8 mouse cellular contexts compared by ENCODE assay signal in the genomic region with DNA sequence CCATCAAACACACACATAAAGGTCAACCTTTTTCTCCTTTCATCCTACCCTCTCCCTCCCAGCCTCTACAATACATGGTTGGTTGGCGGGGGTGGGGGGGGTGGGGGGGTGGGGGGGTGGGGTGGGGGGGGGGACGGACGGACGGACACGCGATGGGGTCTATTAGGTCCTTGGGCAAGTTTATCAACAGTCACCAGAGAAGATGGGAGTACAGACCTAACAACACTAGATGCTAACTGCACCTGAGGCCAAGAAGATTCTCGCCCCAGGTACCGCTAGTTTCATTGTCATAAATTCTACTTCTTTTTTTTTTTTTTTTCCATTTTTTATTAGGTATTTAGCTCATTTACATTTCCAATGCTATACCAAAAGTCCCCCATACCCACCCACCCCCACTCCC. TPM values are rescaled to one million over a fixed set of nuclear protein-coding genes. Genes with fewer than 3 reads are reported as not detected.
A peak's percentile ranks its signal among the peaks of the same experiment; 100 is the strongest.
DNase-seq lines count a peak whose midpoint lies in the region; ATAC-seq and TF ChIP-seq lines count a peak whose summit lies in the region.

No protein-coding gene starts in this region.

- TF ChIP-seq CTCF in kidney, postnatal 0 days (IDR thresholded peaks at IDR 0.05; ENCODE audit: low read depth), result no peak

- no peak overlapping the region for H3K27ac ChIP-seq in kidney, postnatal 0 days
- H3K27ac ChIP-seq in embryonic facial prominence, embryonic 13.5 days, result no peak overlapping the region
- no peak overlapping the region for H3K27ac ChIP-seq in intestine, embryonic 14.5 days (ENCODE audit: low read depth)

- H3K9ac ChIP-seq in kidney, postnatal 0 days (ENCODE audit: low read depth, low read length), result peak overlapping the region; percentile 56; the same call in 1 of the 2 replicates
- no peak overlapping the region for H3K9ac ChIP-seq in embryonic facial prominence, embryonic 13.5 days
- H3K9ac ChIP-seq in intestine, embryonic 14.5 days (ENCODE audit: low read length), result no peak overlapping the region

- no peaks in the 10 kb centered on the region for H3K9me3 ChIP-seq in kidney, postnatal 0 days (replicated peaks; ENCODE audit: low read length)
- no peaks in the 10 kb centered on the region for H3K9me3 ChIP-seq in embryonic facial prominence, embryonic 13.5 days
- H3K9me3 ChIP-seq in intestine, embryonic 14.5 days (ENCODE audit: control insufficient read depth, low read length), result no peaks in the 10 kb centered on the region

- no peaks in the 10 kb centered on the region for H3K79me2 ChIP-seq in myocyte (ENCODE audit: control insufficient read depth, insufficient read depth)

- no peak for DNase-seq in kidney, postnatal 0 days (ENCODE audit: low spot score)
- no peak for DNase-seq in kidney, adult 8-10 months
- DNase-seq in intestine, embryonic 14.5 days (ENCODE audit: low spot score), result no peak
- no peak for DNase-seq in urinary bladder, postnatal 14 days (ENCODE audit: low spot score)
- DNase-seq in right cerebral cortex, postnatal 10 days (ENCODE audit: low spot score in 2 of 2), result no peak
- no peak for DNase-seq in kidney, postnatal 36 days

- H3K36me3 ChIP-seq in kidney, postnatal 0 days (ENCODE audit: insufficient read depth, low read length), result no peaks in the 10 kb centered on the region
- H3K36me3 ChIP-seq in embryonic facial prominence, embryonic 13.5 days, result no peaks in the 10 kb centered on the region
- H3K36me3 ChIP-seq in intestine, embryonic 14.5 days (ENCODE audit: control insufficient read depth, insufficient read depth, low read length), result no peaks in the 10 kb centered on the region
- no peaks in the 10 kb centered on the region for H3K36me3 ChIP-seq in myocyte (ENCODE audit: control insufficient read depth, insufficient read depth)

- H3K4me1 ChIP-seq in kidney, postnatal 0 days (replicated peaks; ENCODE audit: insufficient read depth, low read length), result 0 out of 2 replicates have a peak, but pooled peaks cover 6% of the 10 kb centered on the region
- H3K4me1 ChIP-seq in embryonic facial prominence, embryonic 13.5 days, result 0 out of 2 replicates have a peak, but pooled peaks cover 5% of the 10 kb centered on the region
- H3K4me1 ChIP-seq in intestine, embryonic 14.5 days (replicated peaks; ENCODE audit: control insufficient read depth, insufficient read depth, low read length), result no peaks in the 10 kb centered on the region

- no peak overlapping the region for H3ac ChIP-seq in myocyte (ENCODE audit: control insufficient read depth, insufficient read length)

- no peak for ATAC-seq in kidney, postnatal 0 days (replicated peaks; ENCODE audit: low FRiP score, low read depth)
- no peak for ATAC-seq in embryonic facial prominence, embryonic 13.5 days (ENCODE audit: insufficient number of reproducible peaks, insufficient read depth, low FRiP score, low TSS enrichment, low read depth)
- no peak for ATAC-seq in intestine, embryonic 14.5 days (replicated peaks; ENCODE audit: low FRiP score, low TSS enrichment, low read depth)

- 69% methylated on average over 8 of the region's 8 CpGs for WGBS in kidney, postnatal 0 days
- WGBS in embryonic facial prominence, embryonic 13.5 days, result 75% methylated on average over 8 of the region's 8 CpGs
- WGBS in intestine, embryonic 14.5 days, result 80% methylated on average over 8 of the region's 8 CpGs

- TF ChIP-seq POLR2A in myocyte (IDR thresholded peaks at IDR 0.05; ENCODE audit: insufficient read length, low read depth), result no peak

- no peaks in the 10 kb centered on the region for H3K27me3 ChIP-seq in kidney, postnatal 0 days (ENCODE audit: insufficient read depth, low read length)
- H3K27me3 ChIP-seq in embryonic facial prominence, embryonic 13.5 days, result peaks cover 16% of the 10 kb centered on the region
- H3K27me3 ChIP-seq in intestine, embryonic 14.5 days (replicated peaks; ENCODE audit: control insufficient read depth, insufficient read depth, low read length), result no peaks in the 10 kb centered on the region
- no peaks in the 10 kb centered on the region for H3K27me3 ChIP-seq in myocyte (ENCODE audit: control insufficient read depth, insufficient read depth, insufficient read length)

- peak overlapping the region; percentile 95 for H3K4me2 ChIP-seq in kidney, postnatal 0 days (ENCODE audit: low read length)
- H3K4me2 ChIP-seq in embryonic facial prominence, embryonic 13.5 days, result peak overlapping the region; percentile 97
- peak overlapping the region; percentile 93 for H3K4me2 ChIP-seq in intestine, embryonic 14.5 days (ENCODE audit: low read length)
- peak overlapping the region; percentile 48 for H3K4me2 ChIP-seq in myocyte (ENCODE audit: low read depth)

- H3K4me3 ChIP-seq in kidney, postnatal 0 days (replicated peaks; ENCODE audit: low read depth, low read length), result peak overlapping the region; percentile 73
- peak overlapping the region; percentile 72 for H3K4me3 ChIP-seq in embryonic facial prominence, embryonic 13.5 days
- H3K4me3 ChIP-seq in intestine, embryonic 14.5 days (ENCODE audit: low read depth, low read length), result peak overlapping the region; percentile 62
- H3K4me3 ChIP-seq in myocyte, result peak overlapping the region; percentile 35

TF ChIP-seq in myocyte, 11 proteins besides CTCF, POLR2A, EP300 and RAD21:
- TF ChIP-seq USF1 (IDR thresholded peaks at IDR 0.05; ENCODE audit: low read depth), result no peak
- TF ChIP-seq MYOD1 (IDR thresholded peaks at IDR 0.05; ENCODE audit: control insufficient read depth in 1 of 3, insufficient read length in 2 of 3, low read depth in 2 of 3), result no peak
- TF ChIP-seq POLR2AphosphoS2 (IDR thresholded peaks at IDR 0.05; ENCODE audit: insufficient read length, low read depth), result no peak
- TF ChIP-seq CEBPB (IDR thresholded peaks at IDR 0.05; ENCODE audit: insufficient read depth, poor library complexity, severe bottlenecking), result no peak
- no peak for TF ChIP-seq MAX (IDR thresholded peaks at IDR 0.05; ENCODE audit: low read depth)
- TF ChIP-seq E2F4 (IDR thresholded peaks at IDR 0.05; ENCODE audit: insufficient read depth), result no peak
- no peak for TF ChIP-seq TCF12 (IDR thresholded peaks at IDR 0.05; ENCODE audit: insufficient read depth, poor library complexity, severe bottlenecking)

RNA-seq across cellular contexts. Expression of a gene that starts 23.2 kb away (rescaled TPM):
- polyA plus RNA-seq in kidney, postnatal 0 days (2015; fragmentation: Nextera tagmentation; extraction: Ambion mirVana), result 0.28 TPM in 1 of 2 replicates, not detected in the other
- 0.15 TPM in 1 of 2 replicates, not detected in the other for polyA plus RNA-seq in embryonic facial prominence, embryonic 13.5 days (2015; fragmentation: Nextera tagmentation; extraction: Ambion mirVana)
- polyA plus RNA-seq in intestine, embryonic 14.5 days (2014; fragmentation: Nextera tagmentation; extraction: Ambion mirVana), result 0.31 and 0.46 TPM in 2 replicates
- not detected for polyA plus RNA-seq in myocyte (2012; fragmentation: generic; extraction: Trizol)

RNA-seq across cellular contexts. Expression of a gene that starts 26.5 kb away (rescaled TPM):
- polyA plus RNA-seq in kidney, postnatal 0 days (2015; fragmentation: Nextera tagmentation; extraction: Ambion mirVana), result 47.0 and 51.5 TPM in 2 replicates
- 70.2 and 72.7 TPM in 2 replicates for polyA plus RNA-seq in embryonic facial prominence, embryonic 13.5 days (2015; fragmentation: Nextera tagmentation; extraction: Ambion mirVana)
- 54.4 and 59.1 TPM in 2 replicates for polyA plus RNA-seq in intestine, embryonic 14.5 days (2014; fragmentation: Nextera tagmentation; extraction: Ambion mirVana)
- 40.6 TPM for polyA plus RNA-seq in myocyte (2012; fragmentation: generic; extraction: Trizol)
